Mouse (Mus musculus) megakaryocyte, adult 5-6 weeks (primary cell): Measurements from ENCODE around the gene Nme2. TPM values are rescaled to one million over a fixed set of nuclear protein-coding genes. Genes with fewer than 3 reads are reported as not detected.

Source experiments
- ATAC-seq: 2 replicates; pipeline ENCODE4 v1.8.0; 2016; ENCODE audit warnings: mild to moderate bottlenecking, inconsistent platforms; ENCODE audit not compliant: poor library complexity, severe bottlenecking
- total RNA-seq, 2 experiments: library from RNA; stranded (forward) in 1 of 2; stranded (reverse) in 1 of 2; fragments of 153-499, 151-499 nt in 1 of 2; fragments of 221-1000, 200-1000 nt in 1 of 2; gene quantifications; 2 replicates each; pipeline versions ENCODE4 v1.2.3 to v1.2.4; 2015 to 2017

The Nme2 gene
- total RNA-seq (2015) (290 and 330 TPM in 2 replicates), total RNA-seq (2017) (148 and 149 TPM in 2 replicates)

DNA sequence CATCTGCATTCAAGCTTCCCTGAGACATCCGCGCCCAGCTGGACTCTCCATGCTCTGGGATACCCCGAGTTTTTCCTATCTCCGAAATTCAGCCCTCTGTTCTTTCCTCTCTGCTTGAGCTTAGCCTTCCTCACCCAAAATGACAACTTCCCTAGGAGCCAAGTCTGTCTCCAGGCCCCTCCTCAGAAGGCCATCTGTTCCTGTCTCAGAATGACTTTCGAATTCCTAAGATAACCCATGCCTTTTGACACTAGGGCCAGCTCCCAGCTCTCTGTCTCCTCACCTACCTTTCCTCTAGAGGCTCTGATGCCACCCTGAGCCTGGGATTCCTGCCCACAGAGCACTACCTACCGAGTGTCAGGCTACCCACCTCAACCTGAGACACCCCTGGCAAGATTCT is at the start of gene Nme2:
Gene Nme2 (minus strand): TSS at position 101 of the 400 bp plus-strand sequence.
- ATAC-seq = peak; percentile 34

- ATAC-seq = no peak
Observed at GRCm38 (mm10) chr11:94003346-94003745, 47.3 kb upstream of the Nme2 start.

GRCm38 (mm10) chr11:93999276-93999675 is 43.2 kb upstream of the Nme2 start:
- no peak for ATAC-seq

DNA sequence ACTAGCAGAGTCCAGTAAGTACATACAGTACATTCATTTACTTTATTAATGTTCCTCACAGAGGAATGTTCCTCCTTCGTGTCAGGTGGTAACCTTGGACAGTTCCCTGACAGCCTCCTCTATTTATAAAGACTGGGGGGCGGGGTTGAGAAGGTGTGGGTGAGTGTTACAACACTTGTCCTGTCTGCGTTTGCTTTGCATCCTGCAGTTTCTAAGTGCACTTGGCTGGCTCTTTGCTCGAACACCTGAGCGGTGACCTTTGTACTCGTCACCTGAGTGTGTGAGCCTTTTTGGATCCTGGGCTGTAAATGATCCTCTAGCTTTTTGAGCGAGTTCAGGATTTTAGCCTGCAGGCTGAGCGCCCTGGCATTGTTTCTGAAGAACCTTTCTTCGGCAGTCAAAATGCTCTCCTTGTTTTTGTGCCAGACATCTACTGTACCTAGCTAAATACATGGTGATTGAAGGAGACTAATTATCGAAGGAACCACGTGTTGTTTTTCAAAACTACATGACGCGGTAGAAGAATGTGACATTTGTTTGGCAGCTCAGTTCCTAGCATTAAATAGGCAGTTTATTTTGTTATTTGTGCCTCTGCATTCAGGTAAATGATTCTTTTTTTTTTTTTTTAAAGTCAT is 41.2 kb upstream of the Nme2 start:
- peak; percentile 12 for ATAC-seq

DNA sequence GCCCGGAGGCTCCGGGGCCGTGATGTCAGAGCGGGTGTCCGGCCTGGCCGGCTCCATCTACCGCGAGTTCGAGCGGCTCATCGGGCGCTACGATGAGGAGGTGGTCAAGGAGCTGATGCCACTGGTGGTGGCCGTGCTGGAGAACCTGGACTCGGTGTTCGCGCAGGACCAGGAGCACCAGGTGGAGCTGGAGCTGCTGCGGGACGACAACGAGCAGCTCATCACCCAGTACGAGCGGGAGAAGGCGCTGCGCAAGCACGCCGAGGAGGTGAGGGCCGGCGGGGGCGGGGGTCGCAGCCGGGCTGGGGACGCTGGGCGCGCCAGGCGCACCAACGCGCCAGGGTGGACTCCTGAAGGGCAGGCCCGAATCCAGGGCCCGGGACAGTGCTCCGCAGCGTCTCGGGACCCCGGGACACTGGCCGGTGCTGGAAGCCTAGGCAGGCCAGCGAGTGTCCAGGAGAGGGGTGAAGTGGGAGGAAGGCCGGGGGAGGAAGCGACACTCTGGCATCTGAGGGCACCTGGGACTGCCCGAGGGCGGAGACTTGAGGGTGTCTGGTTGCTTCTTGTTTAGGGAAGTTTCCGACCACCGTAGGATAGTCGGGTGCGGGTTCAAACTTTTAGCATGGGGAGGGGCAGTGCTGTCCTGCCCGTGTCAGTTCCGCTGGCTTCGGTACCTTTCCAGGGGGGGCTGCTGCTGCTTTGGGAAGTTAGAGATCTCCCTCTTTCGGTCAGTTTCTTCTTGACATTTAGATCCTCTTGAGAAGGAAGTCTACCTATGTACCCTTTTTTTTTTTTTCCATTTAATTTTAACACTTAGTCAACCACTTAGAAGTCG is 40.5 kb upstream of the Nme2 start:
- peak; percentile 53 for ATAC-seq

DNA sequence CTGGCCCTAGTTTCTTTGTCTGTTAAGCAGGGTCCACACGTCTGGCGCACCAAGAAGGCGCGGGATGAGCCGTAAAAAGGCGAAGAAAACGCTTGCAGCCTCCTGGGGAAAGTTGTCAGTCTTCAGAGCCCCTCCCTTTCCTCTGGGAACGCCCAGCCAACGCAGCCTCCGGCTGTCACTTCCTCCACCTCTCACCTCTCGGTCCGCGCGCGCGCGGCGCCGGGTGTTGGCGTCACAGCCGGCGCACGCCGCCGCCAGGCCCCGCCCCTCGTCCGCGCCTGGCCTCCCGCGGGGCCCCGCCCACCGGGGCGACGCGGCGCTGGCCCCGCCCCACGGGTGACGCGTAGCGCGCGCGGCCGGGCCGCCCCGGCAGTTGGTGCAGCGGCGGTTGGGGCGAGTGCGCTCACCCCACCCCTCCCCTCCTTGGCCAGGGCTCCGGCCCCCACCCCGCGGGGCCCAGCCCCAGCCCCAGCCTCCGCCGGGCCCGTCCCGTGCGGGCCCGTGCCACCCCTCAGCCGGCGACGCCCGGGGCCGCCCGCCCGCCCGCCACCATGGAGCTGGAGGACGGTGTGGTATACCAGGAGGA is 39.8 kb upstream of the Nme2 start, which contains the start of gene Spag9:
Gene Spag9 (plus strand): TSS at position 372 of the 586 bp plus-strand sequence.
- ATAC-seq = peak; percentile 76

GRCm38 (mm10) chr11:93995111-93995719 is 39.2 kb upstream of the Nme2 start:
- ATAC-seq = peak; percentile 69

DNA sequence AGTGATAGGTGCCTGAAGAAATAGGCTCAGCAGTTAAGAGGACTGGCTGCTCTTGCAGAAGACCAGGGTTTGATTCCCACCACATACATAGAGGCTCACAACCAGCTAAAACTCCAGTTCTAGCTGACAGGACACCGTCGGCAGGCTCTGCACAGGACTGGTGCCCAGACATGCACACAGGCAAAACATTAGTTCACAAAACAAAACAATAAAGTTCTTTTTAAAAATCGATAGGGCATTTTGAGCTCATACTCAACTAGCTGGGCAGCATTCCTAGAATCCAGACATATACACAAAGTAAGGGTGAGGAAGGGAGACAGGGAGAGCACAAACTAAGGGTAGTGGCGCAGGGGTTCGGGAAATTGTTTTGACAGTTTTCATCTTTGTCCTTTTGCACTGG is 38.5 kb upstream of the Nme2 start:
- no peak for ATAC-seq

DNA sequence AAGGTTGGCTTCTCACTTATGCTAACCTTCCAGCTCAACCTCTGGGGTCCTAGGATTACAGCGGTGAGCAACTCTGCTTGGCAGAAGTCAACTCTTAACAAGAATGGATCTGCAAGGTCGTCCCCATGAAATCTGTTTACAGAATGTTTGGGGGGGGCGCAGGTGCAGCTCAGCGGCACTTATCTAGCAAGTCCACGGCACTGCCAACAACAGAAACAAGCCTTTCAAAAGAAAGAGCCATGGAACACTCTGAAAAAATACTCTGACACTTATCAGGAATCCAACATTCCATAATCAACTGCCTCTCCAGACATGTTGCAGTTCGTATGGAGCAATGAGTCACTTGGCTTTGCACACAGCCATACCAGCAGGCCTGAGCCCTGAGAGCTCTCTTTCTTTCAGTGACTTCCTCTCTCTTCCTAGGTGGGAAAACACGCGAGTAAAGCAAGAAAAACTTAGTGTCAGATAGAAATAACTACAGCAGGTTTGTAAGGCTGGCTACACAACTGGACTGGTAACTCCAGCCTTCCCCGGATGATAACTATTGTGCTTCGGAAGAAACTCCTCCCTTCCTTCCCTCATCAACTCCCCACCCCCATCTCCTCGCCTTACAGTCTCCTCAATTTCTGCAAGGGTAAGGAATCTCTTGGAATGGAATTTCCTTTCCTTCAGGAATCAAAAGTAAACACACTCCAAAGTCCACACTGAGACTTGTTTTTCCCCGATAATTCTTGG is 32.4 kb upstream of the Nme2 start:
- no peak for ATAC-seq

DNA sequence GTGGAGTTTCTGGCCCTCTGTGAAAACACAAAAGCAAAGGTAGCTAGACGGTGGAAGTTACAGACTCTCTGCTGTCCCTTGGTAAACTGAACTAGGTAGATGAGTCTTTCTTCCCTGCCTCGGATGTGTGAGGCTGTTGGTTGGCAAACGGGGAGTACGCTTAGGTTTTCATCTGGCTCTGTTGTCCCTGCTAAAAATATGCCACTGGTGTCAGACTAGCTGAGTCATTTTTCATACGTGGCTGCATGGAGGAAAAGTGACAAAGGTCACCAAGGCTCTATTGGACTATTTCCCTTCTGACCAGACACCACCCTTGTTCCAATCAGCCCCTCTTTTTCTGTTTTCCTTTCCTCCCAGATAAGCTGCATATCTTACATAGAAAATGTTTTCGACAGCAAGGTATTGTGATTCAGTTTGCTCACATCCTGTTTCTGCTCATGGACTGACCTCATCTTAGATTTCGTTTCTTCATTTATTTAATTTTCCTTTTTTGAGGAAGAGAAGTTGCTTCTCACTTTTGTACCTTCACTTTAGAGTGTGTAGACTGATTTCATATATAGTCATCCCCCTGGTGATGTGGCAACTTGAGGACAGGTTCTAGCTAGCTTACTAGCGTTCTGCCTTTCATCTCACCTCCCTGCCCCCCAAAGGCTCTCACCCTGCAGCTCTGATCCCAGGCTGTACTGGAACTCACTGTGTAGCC is 31.7 kb upstream of the Nme2 start:
- peak; percentile 78 for ATAC-seq

GRCm38 (mm10) chr11:93987026-93987425 is 31.0 kb upstream of the Nme2 start:
- 0 out of 2 replicates have a peak, but pooled peaks have one; percentile 44 for ATAC-seq

- no peak for ATAC-seq
Observed at GRCm38 (mm10) chr11:93986298-93986697, 30.2 kb upstream of the Nme2 start.

GRCm38 (mm10) chr11:93985265-93985664 is 29.2 kb upstream of the Nme2 start:
- no peak for ATAC-seq

- ATAC-seq = peak; percentile 20; the same call in 1 of the 2 replicates
Observed at GRCm38 (mm10) chr11:93984619-93985018, 28.6 kb upstream of the Nme2 start.

GRCm38 (mm10) chr11:93979502-93980049 is 23.5 kb upstream of the Nme2 start:
- no peak for ATAC-seq

GRCm38 (mm10) chr11:93972951-93973350 is 16.9 kb upstream of the Nme2 start:
- no peak for ATAC-seq

GRCm38 (mm10) chr11:93969799-93970198 is 13.7 kb upstream of the Nme2 start:
- ATAC-seq = no peak

DNA sequence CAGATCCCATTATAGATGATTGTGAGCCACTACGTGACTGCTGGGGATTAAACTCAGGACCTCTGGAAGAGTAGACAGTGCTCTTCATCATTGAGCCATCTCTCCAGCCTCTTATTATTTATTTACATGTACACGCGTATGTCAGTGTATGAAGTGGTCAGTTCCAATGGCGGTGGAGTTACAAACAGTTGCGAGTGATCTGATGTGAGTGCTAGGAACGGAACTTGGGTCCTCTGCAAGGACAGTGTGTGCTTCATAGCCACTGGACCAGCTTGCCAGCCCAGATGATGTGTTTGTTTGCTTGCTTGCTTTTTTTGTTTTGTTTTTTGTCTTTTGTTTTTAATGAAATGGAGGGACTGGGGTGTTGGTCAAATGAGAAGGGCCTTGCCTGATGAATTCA is 13.1 kb upstream of the Nme2 start:
- no peak for ATAC-seq

- no peak for ATAC-seq
Observed at GRCm38 (mm10) chr11:93968848-93969128, 12.7 kb upstream of the Nme2 start.
